Mouse (Mus musculus) forelimb bud, embryonic 11.5 days (tissue): ENCODE results near the gene Aldh3b3.
"Not testable (repeated sequence)": the region's sequence is repeated elsewhere in the genome, so short reads cannot be mapped to it uniquely, and the experiment has no call there.

ENCODE experiments used
- DNase-seq: peaks from one replicate; pipeline ENCODE4 v3.0.0-alpha.2; 2012; ENCODE audit warnings: low read depth, low spot score

Aldh3b3 gene

GRCm38 (mm10) chr19:3974608-3975007 is 16.2 kb downstream of the Aldh3b3 start:
- not testable (repeated sequence) for DNase-seq

GRCm38 (mm10) chr19:3975866-3976265 is 17.4 kb downstream of the Aldh3b3 start:
- no peak for DNase-seq

GRCm38 (mm10) chr19:3980309-3980708 is 21.9 kb downstream of the Aldh3b3 start:
- peak; percentile 88 for DNase-seq

GRCm38 (mm10) chr19:3980917-3981316 is 22.5 kb downstream of the Aldh3b3 start:
- no peak for DNase-seq

GRCm38 (mm10) chr19:3983527-3984200 is 25.2 kb downstream of the Aldh3b3 start:
- no peak for DNase-seq

- no peak for DNase-seq
These were observed 26.8 kb downstream of the Aldh3b3 start for GRCm38 (mm10) chr19:3985261-3985681.

- peak; percentile 35 for DNase-seq
These were observed 27.9 kb downstream of the Aldh3b3 start, which contains the start of gene Acy3 for GRCm38 (mm10) chr19:3986334-3986733. Acy3 (plus strand) TSS chr19:3986570.

- no peak for DNase-seq
These were observed 29.6 kb downstream of the Aldh3b3 start for GRCm38 (mm10) chr19:3988066-3988465.

GRCm38 (mm10) chr19:3988750-3989149 is 30.3 kb downstream of the Aldh3b3 start:
- DNase-seq, result no peak

- DNase-seq, result no peak
These were observed 32.4 kb downstream of the Aldh3b3 start for GRCm38 (mm10) chr19:3990804-3991203.

GRCm38 (mm10) chr19:3991562-3991961 is 33.1 kb downstream of the Aldh3b3 start:
- no peak for DNase-seq

- DNase-seq, result no peak
These were observed 33.5 kb downstream of the Aldh3b3 start for GRCm38 (mm10) chr19:3991966-3992365.

- no peak for DNase-seq
These were observed 34.0 kb downstream of the Aldh3b3 start, which contains the start of gene Tbx10 for GRCm38 (mm10) chr19:3992416-3992815. Tbx10 (plus strand) TSS chr19:3992752.

- no peak for DNase-seq
These were observed 36.5 kb downstream of the Aldh3b3 start for GRCm38 (mm10) chr19:3994932-3995331.

GRCm38 (mm10) chr19:3995505-3995904 is 37.1 kb downstream of the Aldh3b3 start:
- no peak for DNase-seq

GRCm38 (mm10) chr19:3996106-3996505 is 37.7 kb downstream of the Aldh3b3 start:
- no peak for DNase-seq

GRCm38 (mm10) chr19:3996747-3997146 is 38.3 kb downstream of the Aldh3b3 start:
- no peak for DNase-seq

GRCm38 (mm10) chr19:3997231-3997630 is 38.8 kb downstream of the Aldh3b3 start:
- DNase-seq, result no peak

GRCm38 (mm10) chr19:3998335-3998734 is 39.9 kb downstream of the Aldh3b3 start:
- DNase-seq, result no peak

GRCm38 (mm10) chr19:3999121-3999730 is 40.8 kb downstream of the Aldh3b3 start:
- DNase-seq, result no peak

GRCm38 (mm10) chr19:4000119-4000900 is 41.9 kb downstream of the Aldh3b3 start, which contains the start of the genes Nudt8 and Gm49405:
Nudt8 (plus strand) TSS chr19:4000580.
Gm49405 (plus strand) TSS chr19:4000626.
- DNase-seq, result peak; percentile 98

- DNase-seq, result no peak
These were observed 42.6 kb downstream of the Aldh3b3 start for GRCm38 (mm10) chr19:4000949-4001525.
